Mouse (Mus musculus) frontal cortex, postnatal 14 days (tissue): ENCODE measurements around the gene Tubg2.
"Not testable (repeated sequence)": the region's sequence is repeated elsewhere in the genome, so short reads cannot be mapped to it uniquely, and the experiment has no call there.

Source experiments
- DNase-seq, 2 experiments: peaks; one replicate each; pipeline ENCODE4 v3.0.0; 2022; ENCODE audit warnings: low spot score in 2 of 2

Gene Tubg2

DNA sequence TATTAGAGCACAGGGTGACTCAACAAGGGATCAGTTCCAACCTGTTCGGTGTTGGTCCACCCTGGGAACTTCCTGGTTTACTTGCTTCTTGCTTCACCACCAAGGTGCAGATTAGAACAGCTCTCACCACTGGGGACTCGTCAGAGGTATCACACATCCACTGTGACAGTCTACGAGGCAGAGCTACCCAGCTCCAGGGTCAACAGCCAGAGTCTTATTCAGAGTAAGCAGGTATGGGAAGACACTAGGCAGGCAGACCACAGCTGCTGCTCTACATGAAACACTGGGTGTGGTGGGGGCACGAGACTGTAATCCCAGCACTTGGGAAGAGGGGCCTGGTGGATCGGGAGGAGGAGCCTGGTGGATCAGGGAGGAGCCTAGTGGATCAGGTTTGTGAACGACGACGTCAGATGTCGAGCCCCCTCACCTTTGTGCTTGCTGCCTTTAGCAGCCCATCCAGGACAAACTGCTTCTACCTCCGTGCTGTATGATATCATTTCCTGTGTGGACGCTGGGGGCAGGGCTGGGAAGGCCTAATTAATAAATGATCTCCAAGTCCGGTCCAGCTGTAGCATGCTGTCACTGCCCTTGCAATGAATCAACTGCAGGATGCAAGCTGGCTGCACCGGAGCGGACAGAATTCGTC lies 17.0 kb upstream of the Tubg2 start:
- DNase-seq = no peak

DNA sequence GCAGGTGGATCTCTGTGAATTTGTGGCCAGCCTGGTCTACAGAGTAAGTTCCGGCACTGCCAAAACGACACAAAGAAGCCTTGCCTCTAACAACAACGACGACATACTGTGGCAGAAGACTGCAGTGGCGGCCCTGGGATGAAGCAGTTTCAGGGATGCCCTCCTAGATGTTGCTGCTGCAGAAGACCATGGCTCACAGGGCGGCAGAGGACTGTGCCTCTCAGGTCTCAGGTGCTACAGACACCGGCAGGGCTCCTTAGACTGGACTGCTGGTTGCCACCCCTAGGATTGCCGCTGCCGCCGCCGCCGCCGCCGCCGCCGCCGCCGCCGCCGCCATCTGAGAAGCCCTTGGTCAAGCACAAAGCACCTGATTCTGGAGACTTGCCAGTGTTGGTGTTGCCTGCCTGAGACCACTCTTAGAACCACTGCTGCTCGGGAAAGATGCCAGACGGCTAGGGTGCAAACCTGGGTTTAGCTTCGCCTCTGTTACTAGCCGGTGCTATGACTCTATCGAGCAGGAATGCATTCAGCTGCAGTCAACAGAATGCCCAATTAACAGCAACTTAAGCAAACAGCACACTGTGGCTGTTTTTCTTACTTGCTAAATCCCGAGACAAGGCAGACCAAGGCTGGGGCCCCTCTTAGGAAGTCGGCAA lies 15.4 kb upstream of the Tubg2 start:
- DNase-seq = no peak

DNA sequence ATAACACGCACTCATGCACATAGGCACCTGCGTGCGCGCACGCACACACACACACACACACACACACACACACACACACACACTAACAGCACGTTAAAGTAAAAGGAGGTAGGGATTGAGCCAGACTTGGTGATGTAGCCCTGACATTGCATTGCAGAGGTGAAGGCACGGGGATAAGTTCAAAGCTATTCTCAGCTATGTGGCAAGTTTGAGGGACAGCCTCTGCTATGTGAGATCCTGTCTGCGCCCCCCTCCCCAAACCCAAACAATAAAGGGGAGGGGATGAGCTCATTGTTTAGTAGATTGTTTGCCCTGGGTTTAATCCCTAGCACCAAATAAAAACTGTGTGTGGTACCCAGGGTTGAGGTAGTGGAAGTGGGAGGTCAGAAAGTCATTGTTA lies 14.6 kb upstream of the Tubg2 start:
- no peak for DNase-seq

DNA sequence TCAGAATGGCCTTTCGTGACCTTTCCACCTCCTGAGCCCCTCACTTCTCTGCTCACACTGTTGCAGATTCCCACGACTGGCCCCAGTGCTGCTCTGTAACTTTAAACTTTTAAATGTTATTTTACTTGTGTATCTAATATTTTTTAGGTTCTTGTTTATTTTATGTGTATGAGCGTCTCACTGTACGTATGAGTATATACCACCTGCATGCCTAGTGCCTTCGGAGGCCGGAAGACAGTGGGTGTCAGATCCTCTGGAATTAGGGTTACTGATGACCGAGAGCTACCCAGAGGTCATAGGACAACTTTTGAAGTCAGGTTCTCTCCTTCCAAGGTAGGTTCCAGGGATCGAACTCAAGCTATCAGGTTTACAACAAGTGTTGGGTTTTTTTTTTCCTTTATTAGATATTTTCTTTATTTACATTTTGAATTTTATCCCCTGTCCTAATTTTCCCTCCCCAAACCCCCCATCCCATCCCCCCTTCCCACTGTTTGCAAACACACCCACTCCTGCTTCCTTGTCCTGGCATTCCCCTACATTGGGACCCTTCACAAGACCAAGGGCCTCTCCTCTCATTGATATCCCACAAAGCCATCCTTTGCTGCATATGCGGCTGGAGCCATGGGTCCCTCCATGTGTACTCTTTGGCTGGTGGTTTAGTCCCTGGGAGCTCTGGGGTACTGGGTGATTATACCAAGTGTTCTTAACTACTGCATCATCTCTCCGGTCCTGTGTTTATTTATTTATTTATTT lies 13.3 kb upstream of the Tubg2 start:
- no peak for DNase-seq

DNA sequence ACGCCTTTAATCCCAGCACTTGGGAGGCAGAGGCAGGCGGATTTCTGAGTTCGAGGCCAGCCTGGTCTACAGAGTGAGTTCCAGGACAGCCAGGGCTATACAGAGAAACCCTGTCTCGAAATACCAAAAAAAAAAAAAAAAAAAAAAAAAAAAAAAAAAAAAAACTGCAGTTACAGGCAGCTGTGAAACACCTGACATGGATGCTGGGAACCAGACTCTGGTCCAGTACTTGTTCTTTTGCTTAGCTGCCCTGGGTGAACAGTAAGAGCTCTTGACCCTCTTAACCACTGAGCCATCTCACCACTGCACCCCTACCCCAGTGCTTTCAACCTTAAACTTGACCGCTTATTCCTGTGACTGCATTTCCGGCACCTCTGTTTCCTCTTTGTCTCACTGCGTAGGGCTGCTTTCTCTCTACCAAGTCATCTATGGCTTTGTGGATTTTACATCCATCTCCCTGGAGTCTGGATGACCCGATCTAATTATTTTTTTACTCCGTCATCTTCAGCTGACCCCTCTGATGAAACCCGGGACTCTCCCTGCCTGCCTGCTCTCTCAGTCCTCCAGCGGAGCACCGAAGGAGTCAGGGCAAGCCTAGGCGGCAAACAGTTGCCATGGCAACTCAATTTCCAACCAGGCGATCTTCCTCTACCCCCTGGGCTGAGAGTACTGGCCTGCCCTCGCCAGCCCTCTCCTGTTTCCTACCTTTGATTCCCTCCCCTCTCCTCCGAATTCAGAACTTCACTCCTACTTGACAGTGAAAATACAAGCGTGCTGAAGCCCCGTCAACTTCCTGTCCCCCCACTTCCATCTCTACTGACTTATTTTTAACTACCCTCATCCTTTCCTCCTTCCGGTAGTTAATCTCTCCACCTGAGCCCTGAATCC lies 12.1 kb upstream of the Tubg2 start:
- DNase-seq = no peak

DNA sequence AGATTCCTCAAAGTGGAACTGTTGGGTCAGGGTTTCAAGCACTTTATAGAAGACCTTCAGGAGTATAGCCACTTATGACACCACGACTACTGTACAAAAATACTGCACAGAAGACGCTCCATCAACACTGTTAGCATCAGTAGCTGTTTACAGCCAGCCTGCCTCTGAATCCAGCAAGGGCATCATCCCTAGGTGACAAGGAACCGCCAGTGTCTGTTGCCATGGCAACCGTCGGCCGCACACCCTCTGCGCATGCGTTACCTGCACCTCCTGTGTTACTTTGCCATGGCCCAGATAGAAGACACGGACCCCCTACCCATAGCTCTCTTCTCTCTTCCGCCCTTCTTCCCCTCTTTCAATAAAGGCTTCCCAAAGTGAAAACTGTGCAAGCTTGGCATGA lies 9.3 kb upstream of the Tubg2 start:
- no peak for DNase-seq

DNA sequence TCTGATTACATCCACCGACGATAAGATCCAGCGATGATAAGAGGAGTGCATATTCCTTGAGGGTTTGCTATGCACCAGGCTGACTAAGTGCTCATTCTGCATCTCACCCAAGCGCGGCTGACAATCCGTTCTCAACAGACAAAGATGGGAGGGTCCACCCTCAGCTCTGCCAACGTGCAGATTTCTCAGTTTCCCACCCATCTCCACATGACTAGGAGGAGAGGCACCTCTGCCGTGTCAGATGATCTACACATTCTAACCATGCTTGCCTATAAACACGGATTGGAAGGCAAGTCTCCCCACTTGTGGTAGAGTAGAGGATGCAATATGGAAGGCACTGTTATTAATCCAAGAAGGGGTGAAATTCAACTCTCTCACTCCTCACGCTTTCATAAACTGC lies 7.0 kb upstream of the Tubg2 start:
- no peak for DNase-seq

DNA sequence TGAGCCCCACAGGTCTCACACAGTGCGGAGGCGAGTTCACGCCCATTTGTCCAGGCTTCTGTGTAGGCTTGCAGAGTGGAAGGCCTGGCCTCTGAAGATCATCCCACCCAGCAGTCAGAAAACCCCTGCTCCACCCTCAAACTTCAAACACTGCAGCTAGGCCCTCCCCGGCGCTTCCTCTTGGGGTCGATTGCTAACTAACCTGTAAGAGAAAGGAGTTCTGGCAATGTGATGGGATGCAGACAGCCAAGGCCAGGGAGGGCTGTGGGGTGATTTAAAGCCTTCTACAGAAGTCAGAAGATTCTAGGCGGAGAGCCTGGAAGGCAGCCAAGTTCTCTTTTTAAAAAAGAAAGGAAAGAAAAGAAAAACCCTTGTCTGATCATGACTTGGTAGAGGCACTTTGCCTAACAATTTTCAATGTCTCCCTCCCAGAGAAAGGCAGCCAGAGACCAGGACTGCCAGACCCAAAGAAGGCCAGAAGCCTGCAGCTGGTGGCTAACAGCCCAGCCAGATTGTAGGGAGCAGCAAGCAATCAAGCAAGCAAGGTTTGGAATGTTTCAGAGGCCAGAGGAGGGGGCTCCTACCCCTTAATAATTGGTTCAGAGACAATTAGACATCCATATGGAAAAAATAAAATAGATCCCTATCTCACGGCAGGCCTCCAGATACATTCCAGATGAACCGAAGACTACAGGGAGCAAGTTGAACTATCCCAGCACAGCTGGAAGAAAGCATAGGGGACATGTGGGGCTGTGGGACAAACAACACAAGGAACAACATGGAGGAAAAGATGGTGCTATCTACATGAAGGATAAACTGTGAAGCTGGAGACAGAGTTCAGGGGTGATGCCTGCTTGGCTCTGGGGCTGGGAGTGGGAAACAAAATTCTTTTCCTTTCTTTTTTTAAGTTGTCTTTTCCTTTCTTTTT lies 6.3 kb upstream of the Tubg2 start:
- no peak for DNase-seq

DNA sequence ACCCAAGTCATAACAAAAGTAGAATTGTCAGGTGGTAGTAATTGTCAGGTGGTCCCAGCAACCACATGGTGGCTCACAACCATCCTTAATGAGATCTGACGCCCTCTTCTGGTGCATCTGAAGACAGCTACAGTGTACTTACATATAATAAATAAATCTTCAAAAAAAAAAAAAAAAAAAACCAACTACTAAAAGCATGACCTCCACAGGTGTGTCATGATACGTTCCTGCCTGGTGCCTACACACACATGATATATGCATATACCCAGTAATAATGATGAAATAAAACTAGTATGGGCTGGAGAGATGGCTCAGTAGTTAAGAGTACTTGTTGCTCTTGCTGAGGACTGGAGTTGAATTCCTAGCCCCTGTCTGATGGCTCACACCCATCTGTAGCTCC lies 4.6 kb upstream of the Tubg2 start:
- DNase-seq = no peak

DNA sequence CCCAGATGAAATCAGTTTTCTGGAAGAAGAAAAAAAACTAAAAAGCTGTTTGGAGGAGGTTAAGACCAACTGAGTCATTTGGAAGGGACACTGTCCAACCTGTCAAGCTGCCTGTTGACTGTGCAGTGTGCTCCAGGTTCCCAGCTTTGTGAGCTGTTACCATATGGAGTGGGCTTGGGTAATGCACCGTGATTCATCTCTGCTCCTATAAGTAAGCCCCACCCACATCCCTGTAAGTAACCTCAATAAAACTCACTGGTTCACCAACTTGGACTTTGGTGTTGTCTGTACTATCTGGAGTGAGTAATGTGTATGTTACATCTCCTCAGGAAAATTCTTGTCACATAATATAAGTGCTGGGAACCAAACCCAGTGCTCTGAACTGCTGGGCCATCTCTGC lies 2.9 kb upstream of the Tubg2 start:
- no peak for DNase-seq

DNA sequence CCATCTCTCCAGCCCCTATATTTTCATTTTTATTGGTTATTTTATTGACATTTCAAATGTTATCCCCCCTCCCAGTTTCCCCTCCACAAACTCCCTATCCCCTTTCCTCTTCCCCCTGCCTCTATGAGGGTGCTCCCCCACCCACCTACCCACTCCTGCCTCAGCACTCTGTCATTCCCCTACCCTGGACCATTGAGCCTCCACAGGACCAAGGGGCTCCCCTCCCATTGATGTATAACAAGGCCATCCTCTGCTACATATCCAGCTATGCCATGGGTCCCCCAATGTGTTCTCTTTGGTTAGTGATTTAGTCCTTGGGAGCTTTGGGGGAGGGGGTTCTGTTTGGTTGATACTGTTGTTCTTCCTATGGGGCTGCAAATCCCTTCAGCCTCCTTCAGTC lies 1.1 kb upstream of the Tubg2 start:
- DNase-seq = no peak

DNA sequence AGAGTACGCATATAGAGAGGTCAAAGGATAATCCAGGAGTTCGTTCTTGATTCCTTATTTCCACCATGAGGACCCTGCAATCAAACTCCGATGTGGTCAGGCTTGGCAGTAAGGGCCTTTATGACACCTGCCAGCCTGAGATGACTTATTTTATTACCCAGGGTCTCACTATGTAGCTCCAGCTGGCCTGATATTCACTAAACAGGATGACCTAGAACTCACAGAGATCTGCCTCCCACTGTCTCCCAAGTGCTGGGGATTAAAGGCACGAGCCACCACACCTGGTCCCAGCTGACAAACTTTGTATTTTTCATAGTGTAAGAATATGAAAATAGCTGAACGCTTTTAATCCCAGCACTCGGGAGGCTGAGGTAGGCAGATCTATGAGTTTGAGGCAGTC lies 556 bp upstream of the Tubg2 start:
- DNase-seq = no peak

DNA sequence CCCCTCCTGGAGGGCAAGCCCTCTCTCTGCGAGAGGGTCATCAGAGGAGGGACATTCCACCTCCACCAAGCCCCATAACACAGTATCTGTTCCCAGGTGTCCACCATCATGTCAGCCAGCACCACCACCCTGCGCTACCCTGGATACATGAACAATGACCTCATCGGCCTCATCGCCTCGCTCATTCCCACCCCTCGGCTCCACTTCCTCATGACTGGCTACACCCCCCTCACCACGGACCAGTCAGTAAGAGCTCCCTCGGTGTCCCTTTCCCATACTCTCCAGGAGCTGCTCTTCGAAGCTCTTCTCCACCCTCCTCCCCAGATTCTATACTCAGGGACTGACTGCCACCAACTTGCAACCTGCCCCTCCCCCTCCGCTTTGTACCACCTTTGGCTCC lies 4.4 kb downstream of the Tubg2 start:
- DNase-seq = not testable (repeated sequence)

DNA sequence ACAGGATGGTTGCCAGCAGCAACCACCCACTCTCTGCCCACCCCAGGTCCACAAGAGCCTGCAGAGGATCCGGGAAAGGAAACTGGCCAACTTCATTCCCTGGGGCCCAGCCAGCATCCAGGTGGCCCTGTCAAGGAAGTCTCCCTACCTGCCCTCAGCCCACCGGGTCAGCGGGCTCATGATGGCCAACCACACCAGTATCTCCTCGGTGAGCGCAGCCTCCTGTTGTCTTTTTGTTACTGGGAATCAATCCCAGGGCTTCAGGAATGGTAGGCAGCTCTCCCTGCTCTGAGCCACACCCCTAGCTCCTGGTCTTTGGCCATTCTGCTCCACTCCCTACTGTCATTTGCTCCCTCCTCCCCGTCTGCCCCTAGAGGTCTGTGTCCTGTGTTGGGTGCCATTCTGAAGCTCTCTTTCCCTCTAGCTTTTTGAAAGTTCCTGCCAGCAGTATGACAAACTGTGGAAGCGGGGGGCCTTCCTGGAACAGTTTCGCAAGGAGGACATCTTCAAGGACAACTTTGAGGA lies 5.3 kb downstream of the Tubg2 start:
- not testable (repeated sequence) for DNase-seq

DNA sequence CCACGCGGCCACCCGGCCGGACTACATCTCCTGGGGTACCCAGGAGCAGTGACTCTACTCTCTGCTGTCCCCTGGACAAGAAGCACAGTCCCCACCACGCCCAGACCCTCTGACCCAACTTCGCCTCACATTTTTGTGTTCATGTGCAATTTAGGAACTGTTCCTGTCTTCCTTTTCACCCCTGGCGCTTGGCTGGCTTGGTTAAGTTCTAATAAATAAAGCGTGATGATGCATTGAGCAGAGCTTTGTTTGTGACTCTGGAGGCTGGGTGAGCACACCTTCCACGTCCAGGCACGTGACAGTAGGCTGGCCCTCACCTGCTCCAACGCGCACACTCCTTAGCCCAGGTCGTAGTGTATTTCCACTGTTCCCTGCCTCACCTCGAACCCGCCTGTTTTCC lies 5.8 kb downstream of the Tubg2 start:
- DNase-seq = no peak

DNA sequence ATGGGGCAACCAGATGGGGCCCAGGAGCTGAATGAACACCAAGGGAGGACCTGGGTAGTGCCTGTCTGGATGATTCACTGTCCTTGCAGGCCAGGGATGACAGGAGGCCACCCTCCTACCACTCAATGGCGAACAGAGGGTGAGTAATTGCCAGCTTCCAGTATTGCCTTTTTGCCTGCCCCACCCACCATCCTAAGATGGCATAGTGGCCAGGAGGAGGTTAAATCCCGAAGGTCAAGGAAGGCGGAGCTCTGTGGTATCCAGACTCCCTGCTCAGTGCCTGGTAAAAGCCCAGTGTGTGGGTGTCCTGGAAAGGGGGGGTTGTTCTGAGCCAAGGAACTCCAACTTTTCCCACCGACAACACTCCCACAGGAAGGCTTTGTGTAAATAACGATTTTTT lies 6.6 kb downstream of the Tubg2 start:
- DNase-seq = no peak

DNA sequence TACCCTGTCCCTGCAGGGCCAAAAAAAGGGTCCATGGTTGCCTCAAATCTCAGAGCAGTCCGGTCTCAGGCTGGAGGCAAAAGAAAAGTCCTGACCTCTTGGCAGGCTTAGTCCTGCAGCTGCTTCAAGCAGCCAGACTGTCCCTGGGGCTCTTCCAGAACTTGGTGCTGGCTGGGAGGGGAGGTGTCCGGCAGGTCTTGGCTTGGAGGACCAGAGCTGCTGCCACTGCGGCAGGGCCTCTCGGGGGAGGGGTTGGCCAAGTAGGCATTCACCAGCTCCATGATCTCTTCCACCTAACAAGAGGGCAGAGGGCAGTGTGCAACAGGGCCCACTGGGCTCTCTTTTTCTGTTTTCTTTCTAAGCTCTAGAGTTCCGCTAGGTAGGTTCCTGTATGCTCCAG lies 7.1 kb downstream of the Tubg2 start:
- DNase-seq = no peak

DNA sequence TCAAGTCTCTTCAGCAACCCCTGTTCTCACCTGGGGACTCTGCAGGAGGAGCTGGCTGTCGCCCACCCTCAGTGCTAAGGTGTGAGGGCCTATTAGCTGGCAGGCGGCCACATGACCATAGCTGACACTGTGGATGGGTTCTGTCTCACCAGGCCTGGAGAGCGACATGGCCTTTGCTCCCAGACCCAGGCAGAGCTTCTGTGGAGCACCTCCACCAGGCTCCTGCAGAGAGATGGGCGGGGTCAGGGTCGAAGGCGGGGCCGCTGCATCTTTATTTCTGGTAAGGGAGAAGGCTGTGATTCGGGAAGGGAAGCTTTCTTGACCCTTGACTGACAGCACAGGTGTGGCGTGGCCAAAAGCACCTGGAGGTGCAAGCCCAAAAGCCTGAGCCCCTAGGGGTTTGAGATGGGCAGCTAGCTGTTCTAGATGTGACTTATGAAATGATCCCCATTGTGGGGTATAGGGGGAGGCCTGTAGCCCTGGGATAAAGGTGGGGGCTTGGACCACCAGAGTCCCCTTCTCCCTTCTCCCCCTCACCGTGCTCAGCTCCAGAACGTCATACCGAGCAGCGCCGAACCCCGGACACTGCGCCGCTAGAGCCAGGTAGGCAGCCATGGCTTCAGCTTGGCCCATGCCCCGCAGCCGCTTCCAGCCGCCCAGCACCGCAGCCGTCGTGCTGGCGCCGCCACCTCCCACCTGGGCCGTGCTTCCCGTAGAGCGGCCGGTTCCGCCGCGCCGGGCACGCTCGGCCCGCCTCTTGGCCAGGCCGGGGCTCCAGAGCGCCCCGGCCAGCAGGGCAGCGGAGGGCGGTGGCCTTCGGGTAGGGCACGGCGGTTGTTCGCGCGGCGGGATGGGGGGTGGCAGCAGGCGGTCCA lies 8.0 kb downstream of the Tubg2 start:
- no peak for DNase-seq

DNA sequence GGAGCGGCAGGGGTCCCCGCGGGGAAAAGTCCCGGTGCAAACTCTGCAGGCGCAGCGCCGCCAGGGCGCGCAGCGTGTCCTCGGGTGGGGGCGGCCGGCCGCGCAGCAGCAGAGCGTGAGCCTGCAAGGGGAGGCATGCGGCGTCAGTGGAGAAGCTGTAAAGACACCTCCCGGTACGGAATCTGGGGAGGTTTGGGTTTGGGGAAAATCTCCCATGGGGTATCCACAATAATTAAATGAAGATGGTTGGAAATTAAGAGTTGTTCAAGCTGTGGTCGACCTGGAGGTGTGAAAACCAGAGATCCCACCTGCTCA lies 8.6 kb downstream of the Tubg2 start:
- no peak for DNase-seq
